Comparison of ENCODE assay signal across 11 mouse cellular contexts in genomic region chr8:124294425-124294824, GRCm38 (mm10).
DNase-seq lines count a peak whose midpoint lies in the region; ATAC-seq lines count a peak whose summit lies in the region.
"Had no signal": no experiment of that assay in that cellular context is flagged by ENCODE, and none has a peak within 500 bp of the region (broad histone marks: within the 10 kb centered on the region; RNA-seq: fewer than 3 reads in every experiment).

No protein-coding gene starts in this region.

- H3K27ac ChIP-seq in heart, embryonic 11.5 days (ENCODE audit: low read depth, low read length), result peak overlapping the region; percentile 77
- 0 out of 2 replicates have a peak overlapping the region, but pooled peaks have one; percentile 27 for H3K27ac ChIP-seq in neural tube, embryonic 11.5 days (ENCODE audit: low read depth, low read length)
- peak overlapping the region; percentile 36; the same call in 1 of the 2 replicates for H3K27ac ChIP-seq in liver, embryonic 13.5 days
- H3K27ac ChIP-seq: embryonic facial prominence, embryonic 15.5 days had no signal

- H3K27me3 ChIP-seq in heart, embryonic 11.5 days (ENCODE audit: control insufficient read depth, insufficient read depth, low read length), result no peaks in the 10 kb centered on the region
- H3K27me3 ChIP-seq in neural tube, embryonic 11.5 days (ENCODE audit: control insufficient read depth, insufficient read depth, low read length), result no peaks in the 10 kb centered on the region
- H3K27me3 ChIP-seq in liver, embryonic 13.5 days, result no peaks in the 10 kb centered on the region
- H3K27me3 ChIP-seq: embryonic facial prominence, embryonic 15.5 days had no signal

- H3K9me3 ChIP-seq in heart, embryonic 11.5 days (replicated peaks; ENCODE audit: control insufficient read depth, low read length), result no peaks in the 10 kb centered on the region
- no peaks in the 10 kb centered on the region for H3K9me3 ChIP-seq in neural tube, embryonic 11.5 days (ENCODE audit: control insufficient read depth, low read length)
- H3K9me3 ChIP-seq in liver, embryonic 13.5 days (replicated peaks), result no peaks in the 10 kb centered on the region
- H3K9me3 ChIP-seq: embryonic facial prominence, embryonic 15.5 days had no signal

- H3K4me1 ChIP-seq in heart, embryonic 11.5 days (ENCODE audit: control insufficient read depth, insufficient read depth, low read length), result peaks cover 20% of the 10 kb centered on the region
- peaks cover 12% of the 10 kb centered on the region for H3K4me1 ChIP-seq in neural tube, embryonic 11.5 days (ENCODE audit: control insufficient read depth, insufficient read depth, low read length)
- H3K4me1 ChIP-seq in liver, embryonic 13.5 days (replicated peaks), result peaks cover 44% of the 10 kb centered on the region

- H3K9ac ChIP-seq in heart, embryonic 11.5 days (ENCODE audit: low read depth, low read length), result no peak overlapping the region
- H3K9ac ChIP-seq in neural tube, embryonic 11.5 days (ENCODE audit: low read length), result no peak overlapping the region
- H3K9ac ChIP-seq in liver, embryonic 13.5 days, result no peak overlapping the region
- H3K9ac ChIP-seq: embryonic facial prominence, embryonic 15.5 days had no signal

- intact Hi-C loops in heart, postnatal 25 days (cut with DNase I), result loop anchor here (5.0 kb wide), 1 partner anchor 53 kb away; no protein-coding TSS in a partner anchor

- H3K4me2 ChIP-seq in heart, embryonic 11.5 days, result 0 out of 2 replicates have a peak overlapping the region, but pooled peaks have one; percentile 8
- H3K4me2 ChIP-seq in neural tube, embryonic 11.5 days (ENCODE audit: low read depth), result no peak overlapping the region
- H3K4me2 ChIP-seq in liver, embryonic 13.5 days, result peak overlapping the region; percentile 19; the same call in 1 of the 2 replicates
- H3K4me2 ChIP-seq: embryonic facial prominence, embryonic 15.5 days had no signal

- no peak overlapping the region for H3K4me3 ChIP-seq in heart, embryonic 11.5 days (ENCODE audit: low read depth, low read length)
- H3K4me3 ChIP-seq in neural tube, embryonic 11.5 days (ENCODE audit: low read depth, low read length), result no peak overlapping the region
- H3K4me3 ChIP-seq in liver, embryonic 13.5 days (replicated peaks), result no peak overlapping the region
- H3K4me3 ChIP-seq: embryonic facial prominence, embryonic 15.5 days had no signal

- 47% methylated on average over 6 of the region's 6 CpGs for WGBS in heart, embryonic 11.5 days (ENCODE audit: insufficient replicate concordance)
- 58% methylated on average over 6 of the region's 6 CpGs for WGBS in neural tube, embryonic 11.5 days
- 16% methylated on average over 6 of the region's 6 CpGs for WGBS in liver, embryonic 13.5 days (ENCODE audit: insufficient replicate concordance)

- DNase-seq in heart, postnatal 25 days (ENCODE audit: low spot score), result no peak
- peak; percentile 47 for DNase-seq in neural tube, embryonic 11.5 days (ENCODE audit: low spot score)
- DNase-seq in neural tube, embryonic 10.5 days (ENCODE audit: extremely low spot score, low spot score), result no peak
- no peak for DNase-seq in liver, embryonic 13.5 days
- no peak for DNase-seq in right cerebral cortex, postnatal 25 days
- no peak for DNase-seq in thymus, postnatal 25 days
- DNase-seq in cerebellum, adult 18-20 months, result no peak
- DNase-seq: layer of hippocampus, postnatal 36 days; thymus, postnatal 4 days had no signal

- no peaks in the 10 kb centered on the region for H3K36me3 ChIP-seq in heart, embryonic 11.5 days (ENCODE audit: control insufficient read depth, insufficient read depth, low read length)
- no peaks in the 10 kb centered on the region for H3K36me3 ChIP-seq in neural tube, embryonic 11.5 days (ENCODE audit: control insufficient read depth, insufficient read depth, low read length)
- H3K36me3 ChIP-seq in liver, embryonic 13.5 days, result peaks cover 6% of the 10 kb centered on the region; the same call in 1 of the 2 replicates

- ATAC-seq in heart, embryonic 11.5 days (replicated peaks; ENCODE audit: insufficient number of reproducible peaks, low FRiP score, low TSS enrichment), result peak; percentile 64; the same call in 1 of the 2 replicates
- no peak for ATAC-seq in neural tube, embryonic 11.5 days (ENCODE audit: insufficient read depth, low FRiP score, low TSS enrichment)
- ATAC-seq in liver, embryonic 13.5 days (ENCODE audit: low read depth), result peak; percentile 71

Comparison
In these comparisons a context has a peak if more than half of its experiments do, and no peak if none do; other contexts are left out.
1. H3K27ac ChIP-seq: peak in every context shown above with its lines; median percentile 77 in heart, embryonic 11.5 days; 36 in liver, embryonic 13.5 days; 27 in neural tube, embryonic 11.5 days.